Mouse (Mus musculus) CH12F3 (cell line): ENCODE data around the gene Gm26558.

Experiments used
- in situ Hi-C: fragments of 300-500 bp; cut with MboI; formaldehyde crosslinking; loops from 2 replicates; pipeline ENCODE4 v1.14.3; 2020; ENCODE audit warnings: low sequenced_read_pairs

Gm26558 gene

GRCm38 (mm10) chr2:70661715-70662495 lies at the start of gene Gm26558:
Gene Gm26558, minus strand, starts transcription at chr2:70662108.
- in situ Hi-C loops: no loop called here

- in situ Hi-C loops: no loop called here
Measured at GRCm38 (mm10) chr2:70710878-70711277, 49.0 kb upstream of the Gm26558 start.

GRCm38 (mm10) chr2:70710236-70710635 lies 48.3 kb upstream of the Gm26558 start:
- in situ Hi-C loops: no loop called here

GRCm38 (mm10) chr2:70708986-70709730 lies 47.2 kb upstream of the Gm26558 start:
- in situ Hi-C loops: no loop called here

GRCm38 (mm10) chr2:70702403-70702802 lies 40.5 kb upstream of the Gm26558 start:
- in situ Hi-C loops: no loop called here

- in situ Hi-C loops: no loop called here
Measured at GRCm38 (mm10) chr2:70701571-70701970, 39.7 kb upstream of the Gm26558 start.

- in situ Hi-C loops: no loop called here
Measured at GRCm38 (mm10) chr2:70700851-70701250, 38.9 kb upstream of the Gm26558 start.

- in situ Hi-C loops: no loop called here
Measured at GRCm38 (mm10) chr2:70695712-70696111, 33.8 kb upstream of the Gm26558 start.

GRCm38 (mm10) chr2:70690195-70690594 lies 28.3 kb upstream of the Gm26558 start:
- in situ Hi-C loops: no loop called here

- in situ Hi-C loops: no loop called here
Measured at GRCm38 (mm10) chr2:70688454-70689078, 26.7 kb upstream of the Gm26558 start.

GRCm38 (mm10) chr2:70682324-70682723 lies 20.4 kb upstream of the Gm26558 start:
- in situ Hi-C loops: no loop called here

- in situ Hi-C loops: no loop called here
Measured at GRCm38 (mm10) chr2:70673445-70674126, 11.7 kb upstream of the Gm26558 start.

GRCm38 (mm10) chr2:70672476-70672875 lies 10.6 kb upstream of the Gm26558 start:
- in situ Hi-C loops: no loop called here

GRCm38 (mm10) chr2:70669896-70670295 lies 8.0 kb upstream of the Gm26558 start:
- in situ Hi-C loops: no loop called here

GRCm38 (mm10) chr2:70669241-70669640 lies 7.3 kb upstream of the Gm26558 start:
- in situ Hi-C loops: no loop called here

- in situ Hi-C loops: no loop called here
Measured at GRCm38 (mm10) chr2:70667016-70667415, 5.1 kb upstream of the Gm26558 start.

GRCm38 (mm10) chr2:70663764-70664163 lies 1.9 kb upstream of the Gm26558 start:
- in situ Hi-C loops: no loop called here

- in situ Hi-C loops: no loop called here
Measured at GRCm38 (mm10) chr2:70660887-70661714, 807 bp downstream of the Gm26558 start, which contains the start of gene Gorasp2. Gene Gorasp2, plus strand, starts transcription at chr2:70661576.

GRCm38 (mm10) chr2:70657083-70657482 lies 4.8 kb downstream of the Gm26558 start:
- in situ Hi-C loops: no loop called here

- in situ Hi-C loops: no loop called here
Measured at GRCm38 (mm10) chr2:70651820-70652219, 10.1 kb downstream of the Gm26558 start.
